Mouse (Mus musculus) cerebellum, adult (tissue): ENCODE data around the gene Pikfyve.
"Not testable (repeated sequence)": the region's sequence is repeated elsewhere in the genome, so short reads cannot be mapped to it uniquely, and the experiment has no call there.

ENCODE experiments used
- ATAC-seq: cut with Nextera tagmentation; 2 replicates; pipeline ENCODE4 v1.9.2; 2017; ENCODE audit warnings: mild to moderate bottlenecking, moderate library complexity, mixed read lengths; ENCODE audit not compliant: insufficient number of reproducible peaks, low FRiP score, low TSS enrichment

Pikfyve gene

DNA sequence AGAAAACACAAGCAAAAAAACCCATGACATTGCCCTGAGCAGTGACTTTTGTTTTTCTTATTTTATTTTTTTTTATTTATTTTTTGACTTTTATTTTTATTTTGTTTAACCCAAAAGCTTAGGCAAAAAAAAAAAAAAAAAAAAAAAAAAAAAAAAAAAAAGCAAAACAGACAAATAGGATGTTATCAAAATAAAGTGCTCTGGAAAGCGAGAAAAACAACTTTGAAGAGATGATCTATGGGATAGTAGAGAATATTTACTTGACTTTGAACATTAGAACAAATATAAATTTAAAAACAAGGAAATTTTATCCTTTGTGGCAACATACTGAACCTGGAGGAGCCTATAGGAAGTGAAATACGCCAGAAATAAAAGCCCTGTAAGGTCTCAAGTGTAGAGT lies 2.5 kb upstream of the Pikfyve start:
- no peak for ATAC-seq

DNA sequence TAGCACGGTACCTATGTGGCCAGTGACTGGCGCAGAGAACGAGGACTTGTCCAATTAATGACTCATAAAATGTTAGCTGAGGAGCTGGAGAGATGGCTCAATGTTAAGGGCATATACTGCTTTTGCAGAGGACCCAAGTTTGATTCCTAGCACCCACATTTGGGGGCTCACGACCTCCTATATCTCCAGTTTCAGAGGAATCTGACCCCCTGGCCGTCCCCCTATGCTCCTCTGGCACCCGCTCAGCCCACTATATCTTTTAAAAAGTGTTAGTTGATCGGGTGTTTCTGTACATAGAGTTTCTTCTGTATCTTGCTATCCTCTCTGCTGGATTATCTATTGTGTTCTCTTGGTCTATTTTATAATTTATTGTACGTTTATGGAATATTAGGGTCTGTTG lies 1.5 kb upstream of the Pikfyve start:
- no peak for ATAC-seq

DNA sequence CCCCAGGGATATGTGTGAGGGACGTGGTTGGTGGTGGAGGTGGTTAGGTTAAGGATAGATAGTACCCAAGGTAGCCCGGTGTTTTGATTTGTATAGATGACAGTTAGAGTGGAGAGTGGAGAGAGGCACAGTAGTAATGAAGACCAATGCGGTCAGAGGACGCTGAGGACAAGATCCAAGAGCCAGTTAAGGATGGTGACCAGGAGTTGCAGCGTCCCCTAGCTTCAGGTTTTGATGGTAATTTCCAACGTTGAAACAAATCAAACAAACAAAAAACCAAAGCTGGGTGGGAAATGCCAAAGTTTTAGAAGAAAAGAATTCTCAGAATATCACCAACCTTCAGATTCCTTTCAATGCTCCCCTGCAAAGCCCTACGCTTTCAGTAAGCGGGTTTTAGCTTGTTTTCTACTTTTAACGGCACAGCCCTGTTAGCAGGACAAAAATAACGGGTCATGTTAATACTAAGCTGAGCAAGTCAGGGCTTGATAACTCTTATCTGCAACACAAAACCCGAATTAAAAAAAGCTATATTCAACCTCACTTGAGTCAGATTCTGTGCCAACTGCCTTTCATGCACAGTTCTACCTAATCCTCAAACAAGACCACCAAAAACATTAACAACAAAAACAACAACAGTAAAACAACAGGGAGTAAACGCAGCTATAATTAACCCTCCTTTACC lies 818 bp upstream of the Pikfyve start:
- ATAC-seq = no peak

DNA sequence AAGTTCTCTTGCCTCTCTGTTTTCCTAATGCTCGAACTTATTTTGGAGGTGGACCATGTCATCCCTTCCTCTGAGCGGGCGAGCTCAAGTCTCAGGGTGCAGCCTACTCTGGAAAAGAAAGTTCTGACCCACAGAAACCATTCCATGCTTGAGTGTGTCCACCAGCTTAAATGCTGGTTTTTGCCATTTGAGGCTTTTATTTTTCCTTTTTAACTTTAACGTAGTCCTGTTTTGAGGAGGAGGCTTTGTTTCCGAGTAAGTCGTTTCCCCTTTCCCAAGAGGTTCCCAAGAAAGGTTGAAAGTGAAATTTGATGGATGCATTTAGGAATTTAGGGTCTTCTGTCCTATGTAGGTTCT lies 569 bp downstream of the Pikfyve start:
- 0 out of 2 replicates have a peak, but pooled peaks have one; percentile 1 for ATAC-seq

GRCm38 (mm10) chr1:65190172-65190571 lies 3.7 kb downstream of the Pikfyve start:
- no peak for ATAC-seq

DNA sequence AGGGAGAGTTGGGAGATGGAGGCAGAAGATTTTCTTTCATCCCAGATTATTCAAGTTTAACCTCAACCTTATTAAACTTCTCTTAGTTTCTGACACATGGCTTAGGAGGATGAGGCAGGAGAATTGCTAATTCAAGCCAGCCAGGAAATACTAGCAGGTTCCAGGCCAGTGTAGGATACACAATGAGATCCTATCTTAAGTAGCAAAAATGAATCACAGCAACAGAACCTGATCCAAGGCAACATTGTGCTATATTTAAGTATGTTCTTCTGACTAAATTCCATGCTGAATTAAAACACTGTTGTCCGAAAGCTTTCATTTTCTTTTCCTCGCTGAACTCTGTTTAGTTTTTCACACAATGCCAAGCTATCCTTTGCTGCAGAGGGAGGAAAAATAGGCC lies 6.7 kb downstream of the Pikfyve start:
- no peak for ATAC-seq

GRCm38 (mm10) chr1:65198425-65198824 lies 11.9 kb downstream of the Pikfyve start:
- ATAC-seq = no peak

- no peak for ATAC-seq
Measured at GRCm38 (mm10) chr1:65198861-65199260, 12.4 kb downstream of the Pikfyve start.

GRCm38 (mm10) chr1:65204299-65204698 lies 17.8 kb downstream of the Pikfyve start:
- no peak for ATAC-seq

GRCm38 (mm10) chr1:65213214-65213613 lies 26.7 kb downstream of the Pikfyve start:
- no peak; the same call in 1 of the 2 replicates for ATAC-seq

DNA sequence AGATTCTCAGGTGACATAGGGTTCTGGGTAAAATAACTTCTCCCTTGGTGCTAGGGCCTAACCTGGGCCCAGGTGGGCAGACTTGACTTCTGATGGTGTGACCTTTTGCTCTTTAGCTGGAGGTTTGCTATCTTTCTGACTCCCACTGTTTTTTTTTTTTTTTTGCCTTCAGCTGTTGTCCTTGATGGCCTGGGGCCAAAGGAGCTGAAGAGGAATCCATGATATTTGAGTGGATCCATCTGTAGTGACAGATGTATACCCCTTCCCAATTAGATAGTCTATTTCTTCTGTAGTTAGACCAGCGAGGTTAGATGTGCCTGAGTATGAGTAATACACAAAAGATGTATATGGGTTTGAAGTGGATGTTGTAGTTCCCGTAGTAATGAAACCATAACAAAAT lies 31.1 kb downstream of the Pikfyve start:
- no peak for ATAC-seq

- ATAC-seq = no peak
Measured at GRCm38 (mm10) chr1:65217972-65218371, 31.5 kb downstream of the Pikfyve start.

DNA sequence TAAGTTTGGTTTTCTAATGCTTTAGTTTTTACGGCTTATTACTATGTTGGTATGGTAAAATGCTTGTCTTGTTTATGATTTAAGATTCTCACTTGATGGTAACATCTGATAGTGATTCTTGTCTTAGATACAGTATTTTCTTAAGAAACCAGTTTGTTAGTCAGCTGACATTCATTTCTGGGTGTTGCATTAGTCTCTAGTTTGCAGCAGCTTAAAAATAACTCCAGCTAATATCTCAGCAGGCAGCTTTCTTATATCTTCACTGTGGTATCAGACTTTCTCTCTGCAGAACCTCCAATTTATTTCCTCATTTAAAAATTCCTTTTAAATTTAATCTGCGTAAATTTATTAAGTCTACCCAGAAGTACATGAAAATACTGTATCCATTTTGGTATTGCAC lies 37.2 kb downstream of the Pikfyve start:
- no peak for ATAC-seq

DNA sequence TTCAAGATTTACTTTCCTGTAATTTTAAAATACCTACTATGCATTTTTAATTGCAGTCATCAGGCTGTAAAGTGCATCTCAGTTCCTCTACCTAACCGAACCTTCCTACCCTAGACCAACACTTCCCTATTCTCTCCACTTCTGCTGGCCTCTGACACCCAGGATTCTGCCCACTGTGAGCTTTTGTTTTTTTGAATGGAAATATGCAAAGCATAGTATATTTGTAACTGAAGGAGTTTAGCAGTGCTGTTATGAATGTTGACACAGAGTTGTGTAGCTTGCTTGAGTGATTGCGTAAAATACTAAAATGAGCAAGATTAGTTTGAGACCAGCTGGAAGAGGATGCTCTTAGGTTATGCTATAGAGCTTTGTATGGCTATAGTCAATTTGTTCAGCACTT lies 41.2 kb downstream of the Pikfyve start:
- no peak for ATAC-seq

DNA sequence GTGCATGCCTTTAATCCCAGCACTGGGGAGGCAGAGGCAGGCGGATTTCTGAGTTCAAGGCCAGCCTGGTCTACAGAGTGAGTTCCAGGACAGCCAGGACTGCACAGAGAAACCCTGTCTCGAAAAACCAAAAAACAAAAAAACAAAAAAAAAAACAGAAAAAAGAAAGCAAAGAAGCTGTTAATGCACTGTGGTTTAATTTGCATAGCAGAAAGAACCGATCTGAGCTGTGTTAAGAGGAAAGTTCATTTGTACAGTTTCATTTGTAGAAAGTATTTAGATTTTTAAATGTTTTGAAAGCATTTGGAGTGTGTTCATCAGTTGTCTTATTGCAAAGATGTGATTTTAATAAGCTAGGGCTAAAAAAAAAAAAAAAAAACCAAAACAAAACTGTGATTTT lies 43.3 kb downstream of the Pikfyve start:
- ATAC-seq = not testable (repeated sequence)

DNA sequence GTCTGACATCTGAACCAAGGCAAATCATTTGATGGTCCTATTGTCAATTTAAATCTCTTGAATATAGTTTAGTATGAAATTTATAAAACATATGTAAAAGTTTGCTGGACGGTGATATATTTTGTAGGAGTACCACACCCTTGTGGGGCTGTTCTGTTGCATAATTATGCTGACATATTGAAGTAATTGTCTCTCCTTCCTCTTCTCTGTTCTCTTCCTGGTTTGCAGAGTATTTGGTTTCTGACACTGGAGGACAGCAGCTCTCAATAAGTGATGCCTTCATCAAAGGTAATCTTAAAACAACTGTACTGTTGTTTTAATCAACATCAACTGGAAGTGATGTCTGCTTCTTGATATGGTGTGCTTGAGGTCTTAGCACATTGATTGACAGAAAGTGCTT lies 44.1 kb downstream of the Pikfyve start:
- ATAC-seq = no peak

DNA sequence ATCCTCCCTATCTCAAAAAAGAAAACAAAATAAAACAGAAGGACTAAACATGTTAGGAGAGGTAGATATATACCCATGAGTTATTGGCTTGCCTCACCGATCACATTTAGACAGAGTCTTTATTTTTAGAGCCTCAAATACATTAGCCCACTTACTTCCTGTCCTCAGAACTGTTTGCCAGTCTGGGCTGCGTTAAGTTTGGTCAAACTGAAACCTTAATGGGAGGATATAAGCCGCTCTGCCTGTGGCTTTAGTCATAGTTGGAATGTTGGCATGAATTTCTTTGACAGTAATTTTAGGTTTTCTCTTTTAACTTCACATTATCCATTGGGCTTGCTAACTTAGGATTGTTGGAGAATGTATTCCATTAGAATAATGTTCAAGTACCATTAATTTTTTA lies 51.2 kb downstream of the Pikfyve start:
- no peak for ATAC-seq

- no peak for ATAC-seq
Measured at GRCm38 (mm10) chr1:65245637-65246036, 59.2 kb downstream of the Pikfyve start.

- no peak for ATAC-seq
Measured at GRCm38 (mm10) chr1:65280461-65280860, 94.0 kb downstream of the Pikfyve start.

DNA sequence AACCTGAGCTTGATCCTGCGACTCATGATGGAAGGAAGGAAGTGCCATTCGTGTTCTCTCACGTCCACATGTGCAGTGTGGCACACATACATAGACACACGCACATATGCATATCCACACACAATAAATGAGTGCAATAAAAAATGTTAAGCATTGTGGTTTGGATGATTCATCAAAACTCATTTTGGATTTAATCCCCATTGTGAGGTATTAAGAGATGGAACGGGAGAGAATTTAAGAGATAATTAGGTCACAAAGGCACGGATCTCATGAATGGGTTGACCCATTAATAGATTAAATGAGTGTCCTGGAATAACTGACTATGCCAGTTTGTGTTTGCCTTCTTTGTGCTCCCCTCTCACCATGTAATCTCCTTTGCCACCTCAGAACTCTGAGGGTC lies 95.3 kb downstream of the Pikfyve start, which contains the start of gene Pth2r:
Gene Pth2r, plus strand, starts transcription at position 301 of the 400 bp plus-strand sequence.
- no peak for ATAC-seq

DNA sequence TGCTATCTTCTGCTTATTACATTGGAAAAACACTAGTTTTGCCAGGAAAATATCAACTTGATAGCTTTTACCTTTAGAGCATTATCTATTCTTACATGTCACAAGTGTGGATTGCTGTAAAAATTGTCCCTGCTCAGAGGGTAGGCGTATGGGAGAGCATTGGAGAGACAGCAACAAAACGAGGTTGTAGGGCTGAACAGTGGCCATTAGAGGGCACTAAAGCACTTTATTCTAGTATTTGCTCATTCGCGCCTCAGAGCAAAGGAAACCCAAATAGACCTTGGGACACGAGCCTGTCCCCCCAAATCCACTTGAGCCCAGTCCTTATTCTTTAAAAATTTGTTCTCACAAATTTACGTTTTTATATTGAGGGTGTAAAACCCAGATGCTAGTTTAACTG lies 96.3 kb downstream of the Pikfyve start:
- peak; percentile 91 for ATAC-seq

- no peak for ATAC-seq
Measured at GRCm38 (mm10) chr1:65308476-65308875, 122.0 kb downstream of the Pikfyve start.
